Mouse (Mus musculus) forebrain, embryonic 16.5 days (tissue): ENCODE results near the gene Ankrd66. TPM values are rescaled to one million over a fixed set of nuclear protein-coding genes. Genes with fewer than 3 reads are reported as not detected.
A peak's percentile ranks its signal among the peaks of the same experiment; 100 is the strongest.
"Not testable (repeated sequence)": the region's sequence is repeated elsewhere in the genome, so short reads cannot be mapped to it uniquely, and the experiment has no call there.

Experiments used
- ATAC-seq: fragments of 200-750 bp; cut with Nextera tagmentation; 2 replicates; pipeline ENCODE4 v1.8.0; 2017; ENCODE audit warnings: mild to moderate bottlenecking, moderate library complexity
- H3K27ac ChIP-seq: fragments of 300-500 bp; sonication (generic); 2 replicates; pipeline ENCODE4 v1.5.1; 2014; ENCODE audit warnings: low read length, control low read depth
- H3K27me3 ChIP-seq: fragments of 300-500 bp; sonication (generic); replicated peaks from 2 replicates; pipeline ENCODE4 v1.6.1; 2014; ENCODE audit warnings: low read length; ENCODE audit not compliant: control insufficient read depth, insufficient read depth
- H3K36me3 ChIP-seq: fragments of 300-500 bp; sonication (generic); 2 replicates; pipeline ENCODE4 v1.6.1; 2014; ENCODE audit not compliant: control insufficient read depth, insufficient read depth
- H3K4me1 ChIP-seq: fragments of 300-500 bp; sonication (generic); replicated peaks from 2 replicates; pipeline ENCODE4 v1.6.1; 2014; ENCODE audit warnings: low read length; ENCODE audit not compliant: control insufficient read depth, insufficient read depth
- H3K4me2 ChIP-seq: fragments of 300-500 bp; sonication (generic); 2 replicates; pipeline ENCODE4 v1.6.1; 2014; ENCODE audit warnings: mild to moderate bottlenecking, low read length, control low read depth
- H3K4me3 ChIP-seq: fragments of 300-500 bp; sonication (generic); replicated peaks from 2 replicates; pipeline ENCODE4 v1.5.1; 2014; ENCODE audit warnings: mild to moderate bottlenecking, low read length, control low read depth
- H3K9ac ChIP-seq: fragments of 300-500 bp; sonication (generic); replicated peaks from 2 replicates; pipeline ENCODE4 v1.6.1; 2014; ENCODE audit warnings: low read depth, low read length, control low read depth
- H3K9me3 ChIP-seq: fragments of 300-500 bp; sonication (generic); 2 replicates; pipeline ENCODE4 v1.6.1; 2016; ENCODE audit warnings: low read length; ENCODE audit not compliant: control insufficient read depth
- WGBS: fragments of 180-500 bp; shearing (Covaris S2); extraction: QIAGEN DNeasy Blood & Tissue Kit; methylation state at CpG from one replicate; pipeline ENCODE4 v1.1.7; 2014; 5-methylcytosine and 5-hydroxymethylcytosine counted together
- polyA plus RNA-seq: library from polyadenylated mRNA; unstranded; fragments of >200 nt; fragmentation: Nextera tagmentation; extraction: Ambion mirVana; gene quantifications from 2 replicates; pipeline ENCODE4 v1.2.1, GENCODE M21; 2015

Ankrd66 gene
- polyA plus RNA-seq, 1 experiment from 2014 or later, result 0.48 TPM

- WGBS, result 39% methylated on average over 3 of the region's 3 CpGs
- Histone ChIP-seq H3K4me2 (no peak overlapping the region), H3K4me1 (no peaks in the 10 kb centered on the region), H3K9me3 (no peaks in the 10 kb centered on the region), H3K27ac (no peak overlapping the region), H3K36me3 (no peaks in the 10 kb centered on the region), H3K27me3 (no peaks in the 10 kb centered on the region), H3K9ac (no peak overlapping the region), H3K4me3 (no peak overlapping the region)
- ATAC-seq, result no peak
Measured at GRCm38 (mm10) chr17:43551122-43551630, 7.7 kb upstream of the Ankrd66 start.

- Histone ChIP-seq H3K9ac (no peak overlapping the region), H3K4me2 (no peak overlapping the region), H3K27ac (no peak overlapping the region), H3K4me1 (no peaks in the 10 kb centered on the region), H3K27me3 (no peaks in the 10 kb centered on the region), H3K9me3 (no peaks in the 10 kb centered on the region), H3K4me3 (no peak overlapping the region), H3K36me3 (no peaks in the 10 kb centered on the region)
- 88% methylated on average over 4 of the region's 4 CpGs for WGBS
- no peak for ATAC-seq
Measured at GRCm38 (mm10) chr17:43544040-43544439, 601 bp upstream of the Ankrd66 start.

DNA sequence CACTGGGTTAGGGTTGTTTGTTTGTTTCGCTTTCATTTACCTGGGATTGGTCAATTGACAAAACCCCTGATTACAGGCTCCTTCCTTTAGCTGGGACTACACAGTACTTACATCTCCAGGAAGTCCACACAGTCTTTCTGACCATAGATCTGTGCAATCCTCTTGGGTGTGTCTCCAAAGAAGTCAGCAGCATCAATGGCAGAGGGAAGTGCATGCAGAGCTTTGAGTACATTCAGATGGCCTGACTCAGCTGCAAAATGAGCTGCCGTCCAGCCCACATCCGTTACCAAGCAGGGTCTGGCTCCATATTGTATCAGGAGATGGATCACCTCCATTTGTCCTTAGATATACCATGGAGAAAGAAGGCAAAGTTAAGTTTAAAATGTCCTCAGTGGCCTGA, 4.7 kb downstream of the Ankrd66 start:
- H3K4me2 ChIP-seq, result no peak overlapping the region
- no peak overlapping the region for H3K9ac ChIP-seq
- WGBS, result 99% methylated on average over 3 of the region's 3 CpGs
- no peaks in the 10 kb centered on the region for H3K9me3 ChIP-seq
- 0 out of 2 replicates have a peak, but pooled peaks cover 9% of the 10 kb centered on the region for H3K4me1 ChIP-seq
- H3K27me3 ChIP-seq, result no peaks in the 10 kb centered on the region
- H3K36me3 ChIP-seq, result no peaks in the 10 kb centered on the region
- no peak for ATAC-seq
- no peak overlapping the region for H3K4me3 ChIP-seq
- no peak overlapping the region for H3K27ac ChIP-seq

DNA sequence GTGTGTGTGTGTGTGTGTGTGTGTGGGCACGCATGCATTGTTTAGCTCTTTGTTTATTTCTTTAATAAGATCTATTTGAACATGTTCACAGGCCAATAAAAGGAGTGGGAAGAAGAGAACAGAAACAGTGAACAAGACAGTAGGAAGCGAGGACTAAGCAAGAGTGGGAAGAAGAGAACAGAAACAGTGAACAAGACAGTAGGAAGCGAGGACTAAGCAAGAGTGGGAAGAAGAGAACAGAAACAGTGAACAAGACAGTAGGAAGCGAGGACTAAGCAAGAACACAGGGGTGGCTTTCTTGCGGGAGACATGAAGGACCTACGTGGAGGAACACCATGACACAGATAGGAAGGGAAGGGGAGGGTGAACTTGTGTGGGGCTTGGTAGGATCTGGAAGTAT, 6.6 kb downstream of the Ankrd66 start:
- H3K27ac ChIP-seq, H3K27me3 ChIP-seq, H3K4me2 ChIP-seq, H3K9me3 ChIP-seq, H3K36me3 ChIP-seq, H3K4me3 ChIP-seq, H3K4me1 ChIP-seq, H3K9ac ChIP-seq, ATAC-seq: not testable (repeated sequence)
- WGBS, result 87% methylated on average over 6 of the region's 6 CpGs

DNA sequence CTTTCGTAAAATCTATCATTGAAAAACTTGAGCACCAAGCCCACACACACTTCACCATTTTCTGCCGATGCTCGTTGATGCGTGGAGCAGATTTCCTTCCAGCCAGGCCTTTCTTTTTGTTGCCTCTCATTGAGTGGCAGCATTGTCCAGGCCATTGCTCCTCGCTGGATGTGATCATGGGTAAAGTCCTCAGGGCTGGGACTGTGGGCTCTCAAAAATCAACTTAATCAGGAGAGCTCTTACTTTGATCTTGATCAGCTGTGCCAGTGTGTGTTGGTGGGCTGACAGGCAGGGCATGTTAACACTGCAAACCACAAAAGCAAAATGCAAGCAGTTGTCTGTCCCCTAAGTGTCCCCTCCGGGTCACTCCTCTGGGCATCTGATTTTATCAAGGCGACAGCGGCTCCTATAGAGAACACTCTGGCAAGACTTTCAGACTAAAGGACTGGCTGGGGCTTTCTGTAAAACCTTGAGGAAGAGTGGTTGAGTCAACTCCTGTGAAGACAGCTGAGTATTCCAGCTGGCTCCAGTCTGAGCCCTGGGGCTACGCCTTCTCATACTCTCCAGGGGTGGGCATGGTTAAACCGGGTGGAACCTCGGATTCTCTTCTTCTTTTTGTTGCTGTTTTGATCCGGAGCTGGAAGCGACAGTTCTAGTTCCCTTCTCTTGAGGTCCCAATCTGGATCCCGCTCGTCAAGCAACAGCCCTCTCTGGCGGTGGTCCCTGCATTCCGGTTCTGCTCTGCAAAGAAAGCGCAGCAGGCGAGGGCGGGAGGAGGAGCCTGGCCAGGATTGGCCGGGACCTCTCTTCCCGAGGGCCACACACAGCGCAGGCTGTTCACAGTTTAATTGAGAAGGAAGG, 8.8 kb downstream of the Ankrd66 start:
- H3K27ac ChIP-seq, result no peak overlapping the region
- H3K27me3 ChIP-seq, result no peaks in the 10 kb centered on the region
- 4% methylated on average over 23 of the region's 23 CpGs for WGBS
- peak; percentile 92 for ATAC-seq
- peak overlapping the region; percentile 2; the same call in 1 of the 2 replicates for H3K4me3 ChIP-seq
- no peaks in the 10 kb centered on the region for H3K36me3 ChIP-seq
- no peak overlapping the region for H3K9ac ChIP-seq
- H3K9me3 ChIP-seq, result no peaks in the 10 kb centered on the region
- H3K4me2 ChIP-seq, result peak overlapping the region; percentile 42
- 0 out of 2 replicates have a peak, but pooled peaks cover 9% of the 10 kb centered on the region for H3K4me1 ChIP-seq

- 93% methylated on average over 4 of the region's 4 CpGs for WGBS
- no peak for ATAC-seq
Measured at GRCm38 (mm10) chr17:43531192-43531591, 12.2 kb downstream of the Ankrd66 start.

DNA sequence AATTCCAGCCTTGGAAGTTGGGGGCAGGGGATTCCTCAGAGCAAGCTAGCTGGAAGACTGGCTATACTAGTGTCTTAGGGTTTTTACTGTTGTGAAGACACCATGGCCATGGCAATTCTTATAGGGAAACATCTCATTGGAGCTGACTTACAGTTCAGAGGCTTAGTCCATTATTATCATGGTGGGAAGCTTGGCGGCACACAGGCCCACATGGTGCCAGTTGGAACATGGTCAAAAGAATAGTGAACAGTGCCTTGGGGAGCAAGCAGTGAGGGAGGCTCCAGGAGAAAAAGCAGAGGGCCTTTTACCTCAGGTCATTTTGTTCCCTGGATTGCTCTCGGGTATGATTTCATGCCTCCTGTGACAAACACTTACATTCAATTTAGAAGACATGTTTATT, 12.9 kb downstream of the Ankrd66 start:
- ATAC-seq, result no peak
- Histone ChIP-seq H3K27ac (no peak overlapping the region), H3K27me3 (no peaks in the 10 kb centered on the region), H3K4me1 (0 out of 2 replicates have a peak, but pooled peaks cover 9% of the 10 kb centered on the region), H3K9me3 (no peaks in the 10 kb centered on the region), H3K4me3 (no peak overlapping the region), H3K36me3 (no peaks in the 10 kb centered on the region), H3K4me2 (no peak overlapping the region), H3K9ac (no peak overlapping the region)
- WGBS, result 61% methylated on average over 2 of the region's 2 CpGs

More at GRCm38 (mm10) chr17:43531192-43531591, 12.2 kb downstream of the Ankrd66 start:
- H3K9ac ChIP-seq, result no peak overlapping the region
- no peak overlapping the region for H3K4me2 ChIP-seq
- H3K4me1 ChIP-seq, result 0 out of 2 replicates have a peak, but pooled peaks cover 9% of the 10 kb centered on the region
- no peaks in the 10 kb centered on the region for H3K36me3 ChIP-seq
- H3K27me3 ChIP-seq, result no peaks in the 10 kb centered on the region
- H3K4me3 ChIP-seq, result no peak overlapping the region
- H3K27ac ChIP-seq, result no peak overlapping the region
- H3K9me3 ChIP-seq, result no peaks in the 10 kb centered on the region

GRCm38 (mm10) chr17:43520166-43520565, 23.3 kb downstream of the Ankrd66 start:
- no peak for ATAC-seq
- WGBS, result 81% methylated on average over 3 of the region's 3 CpGs
- Histone ChIP-seq H3K36me3 (no peaks in the 10 kb centered on the region), H3K27me3 (no peaks in the 10 kb centered on the region), H3K9me3 (peaks cover under 1% of the 10 kb centered on the region; the same call in 1 of the 2 replicates), H3K4me1 (no peaks in the 10 kb centered on the region), H3K27ac (no peak overlapping the region), H3K9ac (no peak overlapping the region), H3K4me2 (no peak overlapping the region), H3K4me3 (no peak overlapping the region)

DNA sequence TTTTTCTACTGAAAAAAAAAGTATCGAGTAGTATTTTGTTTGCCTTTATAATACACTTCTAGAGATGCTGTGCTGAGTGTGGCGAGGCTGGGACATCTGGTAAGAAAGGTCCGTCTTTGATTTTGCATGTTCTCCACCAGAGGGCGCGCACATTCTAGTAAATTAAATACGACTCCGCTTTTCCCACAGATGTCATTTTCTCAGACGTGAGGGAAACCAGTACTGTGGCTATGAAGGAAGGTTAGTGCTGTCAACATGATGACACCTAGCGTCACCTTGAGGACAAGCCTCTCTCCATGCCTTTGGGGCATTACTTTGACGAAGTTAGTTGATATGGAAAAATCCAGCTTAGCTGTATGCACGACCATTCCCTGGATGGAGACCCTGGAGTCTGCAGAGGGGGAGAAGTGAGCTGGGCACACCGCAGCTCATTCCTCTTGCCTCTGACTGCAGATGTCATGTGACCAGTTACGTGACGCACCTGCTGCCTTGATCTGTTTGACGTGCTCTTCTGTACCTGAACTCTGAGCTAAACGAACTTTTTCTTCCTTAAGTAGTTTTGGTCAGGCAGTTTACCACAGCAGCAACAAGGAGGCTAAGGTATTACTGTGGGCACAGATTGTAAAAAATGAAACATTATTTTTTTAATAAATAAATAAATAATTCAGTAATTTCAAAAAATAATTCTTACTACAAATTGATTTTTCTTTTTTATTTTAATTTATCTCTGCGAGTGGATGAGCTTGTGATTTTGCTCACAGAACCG, 24.6 kb downstream of the Ankrd66 start:
- no peak overlapping the region for H3K27ac ChIP-seq
- no peak overlapping the region for H3K4me3 ChIP-seq
- 30% methylated on average over 18 of the region's 18 CpGs for WGBS
- no peak overlapping the region; the same call in 1 of the 2 replicates for H3K4me2 ChIP-seq
- H3K27me3 ChIP-seq, result no peaks in the 10 kb centered on the region
- peak; percentile 88 for ATAC-seq
- no peaks in the 10 kb centered on the region for H3K4me1 ChIP-seq
- peaks cover 3% of the 10 kb centered on the region; the same call in 1 of the 2 replicates for H3K9me3 ChIP-seq
- H3K9ac ChIP-seq, result no peak overlapping the region
- H3K36me3 ChIP-seq, result no peaks in the 10 kb centered on the region
